Mouse (Mus musculus) activated CD4-positive, CD25-positive, alpha-beta regulatory T cell (primary cell): ENCODE measurements around the gene Sugp1. TPM values are rescaled to one million over a fixed set of nuclear protein-coding genes. Genes with fewer than 3 reads are reported as not detected.

Experiments
- polyA plus RNA-seq, 2 experiments: library from polyadenylated mRNA; unstranded; fragments of 100-300 nt; shearing (Covaris generic); gene quantifications; one replicate each; pipeline ENCODE4 v1.2.1; 2017

Sugp1 gene
- polyA plus RNA-seq: 10 to 100 TPM; 57.2 to 63.2 TPM

DNA sequence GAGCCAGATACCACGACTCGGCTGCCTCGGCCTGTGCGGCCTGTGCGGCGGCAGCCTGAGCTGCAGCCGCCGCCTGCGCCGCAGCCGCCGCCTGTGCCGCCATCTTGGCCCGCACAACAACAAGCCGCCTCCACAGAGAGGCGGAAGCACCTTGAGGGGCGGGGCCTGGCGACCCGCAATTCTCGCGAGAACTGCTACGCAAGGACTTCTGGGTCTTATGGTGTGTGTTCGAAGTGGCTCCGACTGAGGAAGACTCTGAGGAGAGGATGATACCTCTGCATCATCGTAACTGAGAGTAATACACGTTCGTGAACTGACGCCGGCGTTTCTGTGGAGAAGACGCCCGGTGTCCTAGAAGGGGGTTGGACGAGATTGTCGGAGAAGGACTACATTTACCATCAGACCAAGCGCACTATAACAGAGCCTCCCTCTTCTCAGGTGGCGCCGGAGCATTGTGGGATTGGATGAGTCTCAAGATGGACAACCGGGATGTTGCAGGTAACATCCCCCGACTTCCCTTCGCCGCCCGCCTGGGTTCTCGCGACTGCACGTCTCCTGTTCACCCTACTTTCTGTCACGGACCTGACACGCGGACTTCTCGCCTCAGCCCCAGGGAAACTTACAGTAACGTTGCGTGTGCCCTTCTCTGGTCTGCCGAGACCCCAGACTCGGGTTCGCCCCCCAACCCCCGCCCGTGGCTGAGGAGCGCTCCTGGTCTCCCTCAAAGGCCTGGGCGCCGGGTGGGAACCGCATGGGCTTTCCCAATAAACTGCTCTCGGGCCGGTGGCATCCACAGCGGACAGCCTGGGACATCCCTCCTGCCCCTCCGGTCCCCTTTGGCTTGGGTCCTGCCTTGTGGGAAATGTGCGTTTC is at the start of gene Sugp1, which contains the start of gene Mau2:
Sugp1 (plus strand) TSS at position 231 of the 873 bp plus-strand sequence.
Mau2 (minus strand) TSS at position 152 of the 873 bp plus-strand sequence.

GRCm38 (mm10) chr8:69995776-69996588 is 46.6 kb upstream of the Sugp1 start, which contains the start of gene Gatad2a:
Gatad2a (minus strand) TSS chr8:69996384.

GRCm38 (mm10) chr8:70072441-70073069 is 29.9 kb downstream of the Sugp1 start, which contains the start of gene Tm6sf2:
Tm6sf2 (plus strand) TSS chr8:70072924.

DNA sequence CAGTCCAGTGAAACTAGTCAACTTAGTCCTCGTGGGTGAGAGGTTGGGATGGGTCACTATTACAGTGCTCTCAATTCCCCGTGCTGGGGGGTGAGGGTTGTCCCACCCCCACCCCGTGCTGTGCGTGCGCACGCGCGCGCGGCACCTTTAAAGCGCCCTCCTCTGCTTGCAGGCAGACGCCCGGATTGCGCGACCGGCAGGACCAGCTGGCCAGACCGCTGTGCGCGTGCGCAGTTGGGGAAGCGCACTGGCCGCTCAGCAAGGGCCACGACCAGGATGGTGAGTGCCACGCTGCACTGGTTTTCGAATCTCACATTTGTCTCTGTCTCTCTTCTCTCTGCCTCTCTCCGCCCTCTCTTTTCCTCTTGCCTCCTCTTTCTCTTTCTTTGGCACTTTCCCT is 40.7 kb downstream of the Sugp1 start, which contains the start of gene Hapln4:
Hapln4 (plus strand) TSS at position 173 of the 400 bp plus-strand sequence.

DNA sequence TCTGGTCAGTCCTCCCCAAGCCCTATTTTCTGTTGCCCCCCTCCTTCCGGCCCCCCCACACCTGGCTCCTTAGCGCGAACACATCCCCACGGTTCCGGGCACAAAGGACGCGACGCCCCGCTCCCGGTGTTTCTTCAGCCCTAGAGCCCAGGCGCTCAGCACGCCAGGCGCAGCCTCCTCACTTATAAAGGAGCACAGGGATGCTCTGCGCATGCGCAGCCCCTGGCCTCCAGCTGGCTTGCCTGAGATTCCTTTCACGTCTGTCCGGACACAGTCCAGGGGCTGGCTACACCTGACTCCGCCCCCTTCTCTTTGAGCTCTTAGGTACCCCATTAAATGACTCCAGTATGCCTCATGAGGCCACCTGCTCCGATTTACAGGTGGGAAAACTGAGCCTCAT is 78.1 kb downstream of the Sugp1 start, which contains the start of gene Ncan:
Ncan (minus strand) TSS at position 207 of the 400 bp plus-strand sequence.

Other genes starting within 250 kb of the Sugp1 start
- gene Gmip, start 234.1 kb upstream of the Sugp1 start, polyA plus RNA-seq: 100 to 1,000 TPM; 107 to 114 TPM
- under 1 TPM; 0.37 to 0.45 TPM for gene Lpar2, start 220.4 kb upstream of the Sugp1 start, polyA plus RNA-seq
- 10 to 100 TPM; 10.4 to 18.6 TPM for gene Pbx4, start 210.3 kb upstream of the Sugp1 start, polyA plus RNA-seq
- gene Cilp2, start 155.1 kb upstream of the Sugp1 start, polyA plus RNA-seq: under 1 TPM; 0.14 to 0.30 TPM
- 1 to 10 TPM; 3.7 to 5.4 TPM for gene Tssk6, start 140.6 kb upstream of the Sugp1 start, polyA plus RNA-seq
- gene Ndufa13, start 140.3 kb upstream of the Sugp1 start, polyA plus RNA-seq: 100 to 1,000 TPM; 207 TPM
- 1 to 10 TPM in 1 of 2 experiments, under 1 TPM in 1; 0.80 to 3.1 TPM for gene Yjefn3, start 140.1 kb upstream of the Sugp1 start, polyA plus RNA-seq
- gene Gatad2a, start 46.4 kb upstream of the Sugp1 start, polyA plus RNA-seq: 100 to 1,000 TPM in 1 of 2 experiments, 10 to 100 TPM in 1; 90.0 to 122 TPM
- gene Mau2, start 79 bp upstream of the Sugp1 start, polyA plus RNA-seq: 10 to 100 TPM; 65.7 to 80.1 TPM
- under 1 TPM in 1 of 2 experiments, not detected in 1; 0.30 TPM for gene Tm6sf2, start 30.1 kb downstream of the Sugp1 start, polyA plus RNA-seq
- not detected for gene Hapln4, start 40.6 kb downstream of the Sugp1 start, polyA plus RNA-seq
- gene Ncan, start 78.1 kb downstream of the Sugp1 start, polyA plus RNA-seq: under 1 TPM in 1 of 2 experiments, not detected in 1; 0.10 TPM
- 10 to 100 TPM; 38.4 to 61.7 TPM for gene Nr2c2ap, start 88.5 kb downstream of the Sugp1 start, polyA plus RNA-seq
- 10 to 100 TPM; 25.1 to 31.2 TPM for gene Rfxank, start 96.3 kb downstream of the Sugp1 start, polyA plus RNA-seq
- 10 to 100 TPM; 55.4 to 79.7 TPM for gene Borcs8, start 96.7 kb downstream of the Sugp1 start, polyA plus RNA-seq
- 1 to 10 TPM in 1 of 2 experiments, under 1 TPM in 1; 0.81 to 1.1 TPM for gene Mef2b, start 96.9 kb downstream of the Sugp1 start, polyA plus RNA-seq
- gene Tmem161a, start 129.5 kb downstream of the Sugp1 start, polyA plus RNA-seq: 10 to 100 TPM; 26.0 to 43.0 TPM
- gene Slc25a42, start 169.5 kb downstream of the Sugp1 start, polyA plus RNA-seq: 10 to 100 TPM in 1 of 2 experiments, 1 to 10 TPM in 1; 4.8 to 11.1 TPM
- 10 to 100 TPM; 28.9 to 34.8 TPM for gene Sugp2, start 191.4 kb downstream of the Sugp1 start, polyA plus RNA-seq
- gene Armc6, start 191.7 kb downstream of the Sugp1 start, polyA plus RNA-seq: 10 to 100 TPM; 10.4 to 12.5 TPM
- gene Homer3, start 240.0 kb downstream of the Sugp1 start, polyA plus RNA-seq: 1 to 10 TPM; 2.9 to 5.7 TPM